Mouse (Mus musculus) colon, adult 2 months (tissue): ENCODE measurements around the gene Zxdb. TPM values are rescaled to one million over a fixed set of nuclear protein-coding genes. Genes with fewer than 3 reads are reported as not detected.

Experiments used
- polyA plus RNA-seq: library from polyadenylated mRNA; depleted of rRNA; stranded (reverse); fragments of >200 nt; gene quantifications from 2 replicates; pipeline ENCODE4 v1.2.3, GENCODE M21; 2012; rRNA removed

Gene Zxdb
- polyA plus RNA-seq: 2.2 and 2.4 TPM in 2 replicates

GRCm38 (mm10) chrX:94724192-94724971 is at the start of gene Zxdb:
Gene Zxdb (plus strand): TSS chrX:94724569.

Other genes starting within 250 kb of the Zxdb start
- 135 and 136 TPM in 2 replicates for gene Maged1, start 182.4 kb upstream of the Zxdb start, polyA plus RNA-seq
- 3.1 and 3.5 TPM in 2 replicates for gene Gspt2, start 88.5 kb upstream of the Zxdb start, polyA plus RNA-seq